Mouse (Mus musculus) ES-Bruce4 (cell line): ENCODE measurements around the gene Fto.

ENCODE experiments used
- CTCF ChIP-seq: IDR thresholded peaks from one replicate; pipeline ENCODE4 v1.8.1; 2011; ENCODE audit warnings: low read depth, low read length
- POLR2A ChIP-seq: IDR thresholded peaks from one replicate; pipeline ENCODE4 v1.8.1; 2011; ENCODE audit warnings: low read length; ENCODE audit not compliant: insufficient read depth

DNA sequence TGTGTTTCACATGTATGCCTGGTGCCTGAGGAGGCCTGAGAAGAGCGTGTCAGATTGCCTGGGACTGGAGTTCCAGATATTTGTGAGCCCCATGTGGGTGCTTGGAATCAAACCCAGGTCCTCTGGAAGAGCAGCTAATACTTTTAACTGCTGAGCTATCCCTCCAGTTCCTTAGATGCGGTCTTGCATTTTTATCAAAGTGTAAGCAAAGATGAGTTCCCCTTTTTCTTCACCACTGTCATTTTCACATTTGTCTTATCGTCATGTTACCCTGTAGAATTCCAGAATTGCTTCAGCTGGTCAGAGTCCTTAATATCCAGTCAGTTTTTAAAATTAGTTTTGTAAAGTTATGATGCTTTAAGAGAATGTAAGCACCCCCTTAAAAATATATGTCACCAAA lies 264.3 kb downstream of the Fto start:
- no peak for TF ChIP-seq POLR2A
- no peak for TF ChIP-seq CTCF
